Mouse (Mus musculus): ENCODE data around the gene Timm44. TPM values are rescaled to one million over a fixed set of nuclear protein-coding genes. Genes with fewer than 3 reads are reported as not detected.
A peak's percentile ranks its signal among the peaks of the same experiment; 100 is the strongest.

The Timm44 gene
- polyA plus RNA-seq, 1 experiment from 2014 or later: 67.0 TPM

GRCm38 (mm10) chr8:4318796-4319572 is 43.3 kb upstream of the Timm44 start:
- Histone ChIP-seq H3K4me1 (replicated peaks; ENCODE audit: control insufficient read depth, insufficient read depth, low read length) (peaks cover 11% of the 10 kb centered on the region), H3K4me3 (ENCODE audit: low read depth, low read length) (no peak overlapping the region), H3K9ac (ENCODE audit: low read length) (no peak overlapping the region), H3K36me3 (ENCODE audit: control insufficient read depth, insufficient read depth, low read length) (no peaks in the 10 kb centered on the region; the same call in 1 of the 2 replicates), H3K9me3 (ENCODE audit: control insufficient read depth, low read length) (no peaks in the 10 kb centered on the region), H3K4me2 (ENCODE audit: low read depth, low read length, severe bottlenecking) (no peak overlapping the region), H3K27ac (ENCODE audit: low read depth, low read length) (no peak overlapping the region), H3K27me3 (ENCODE audit: control insufficient read depth, insufficient read depth, low read length) (no peaks in the 10 kb centered on the region)
- peak; percentile 3 for DNase-seq (ENCODE audit: low spot score)
- 90% methylated on average over 2 of the region's 2 CpGs for WGBS
- ATAC-seq (replicated peaks; ENCODE audit: low FRiP score): no peak

- no peak for ATAC-seq (replicated peaks; ENCODE audit: low FRiP score)
- no peak overlapping the region for H3K4me3 ChIP-seq (ENCODE audit: low read depth, low read length)
- no peak overlapping the region for H3K27ac ChIP-seq (ENCODE audit: low read depth, low read length)
- H3K4me1 ChIP-seq (replicated peaks; ENCODE audit: control insufficient read depth, insufficient read depth, low read length): peaks cover 8% of the 10 kb centered on the region
- peak; percentile 8 for DNase-seq (ENCODE audit: low spot score)
- H3K9ac ChIP-seq (ENCODE audit: low read length): no peak overlapping the region
- 93% methylated on average over 5 of the region's 5 CpGs for WGBS
- no peaks in the 10 kb centered on the region for H3K27me3 ChIP-seq (ENCODE audit: control insufficient read depth, insufficient read depth, low read length)
- H3K4me2 ChIP-seq (ENCODE audit: low read depth, low read length, severe bottlenecking): no peak overlapping the region
- H3K36me3 ChIP-seq (ENCODE audit: control insufficient read depth, insufficient read depth, low read length): no peaks in the 10 kb centered on the region; the same call in 1 of the 2 replicates
- H3K9me3 ChIP-seq (ENCODE audit: control insufficient read depth, low read length): no peaks in the 10 kb centered on the region
Observed at GRCm38 (mm10) chr8:4318124-4318523, 42.4 kb upstream of the Timm44 start.

DNA sequence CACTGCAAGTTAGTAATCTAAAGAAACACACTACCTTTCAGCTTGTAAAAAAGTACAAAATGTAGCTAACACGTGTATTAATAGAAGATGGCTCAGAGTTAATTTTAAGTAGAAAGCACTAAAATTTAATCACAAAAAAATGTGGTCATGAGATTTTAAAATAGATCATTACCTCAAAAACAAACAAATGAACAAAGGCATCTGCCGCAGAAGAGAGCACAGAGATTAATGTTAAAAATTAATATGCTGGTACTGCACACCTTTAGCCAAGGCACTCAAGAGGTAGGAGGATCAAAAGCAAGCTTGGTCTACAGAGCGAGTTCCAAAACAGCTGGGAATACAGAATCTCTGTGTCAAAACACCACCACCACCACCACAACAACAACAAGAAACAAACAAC is 39.1 kb upstream of the Timm44 start:
- H3K36me3 ChIP-seq (ENCODE audit: control insufficient read depth, insufficient read depth, low read length): peaks cover 11% of the 10 kb centered on the region; the same call in 1 of the 2 replicates

DNA sequence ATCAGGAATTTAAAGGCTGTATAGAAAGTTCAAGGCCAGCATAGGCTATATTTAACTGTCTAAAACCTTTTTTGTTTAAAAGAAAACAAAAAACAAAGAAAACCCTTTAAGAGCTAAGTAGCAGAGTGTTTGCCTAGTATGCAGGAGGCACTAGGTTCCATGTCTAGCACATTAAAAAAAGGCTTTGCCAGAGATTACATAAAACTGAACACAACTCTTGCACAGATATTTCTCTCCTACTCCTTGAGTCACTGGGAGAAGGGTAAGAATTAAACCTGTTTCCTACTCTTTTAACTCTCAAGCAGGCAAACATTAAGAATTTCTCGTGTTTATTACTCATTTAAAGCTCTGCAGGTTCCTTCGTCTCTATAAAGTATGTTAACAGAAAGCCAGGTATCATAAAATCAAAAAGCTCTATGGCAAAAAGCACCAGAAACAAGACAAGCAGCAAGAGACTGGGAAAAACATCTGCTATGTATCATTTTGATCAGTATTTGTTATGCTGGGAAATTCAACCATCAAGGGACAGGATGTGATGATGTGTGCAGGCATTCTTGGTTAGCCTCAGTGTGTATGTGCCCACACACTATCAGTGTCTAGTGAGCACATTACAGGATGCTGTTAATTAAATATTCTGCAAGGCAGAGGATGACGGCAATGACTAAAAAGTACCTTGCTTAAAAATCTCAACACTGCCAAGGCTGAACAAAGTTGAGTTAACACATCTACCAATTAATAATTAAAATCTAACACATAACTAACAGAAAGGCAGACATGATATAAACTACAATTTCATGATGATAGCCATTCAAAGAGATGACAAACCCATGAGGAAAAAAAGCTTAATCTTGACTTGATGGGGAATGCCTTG is 37.8 kb upstream of the Timm44 start:
- H3K27ac ChIP-seq (ENCODE audit: low read depth, low read length): no peak overlapping the region
- H3K9ac ChIP-seq (ENCODE audit: low read length): no peak overlapping the region
- ATAC-seq (replicated peaks; ENCODE audit: low FRiP score) (no peak), DNase-seq (ENCODE audit: low spot score) (peak; percentile 14)
- H3K4me3 ChIP-seq (ENCODE audit: low read depth, low read length): no peak overlapping the region
- WGBS: 91% methylated on average over 3 of the region's 3 CpGs
- no peaks in the 10 kb centered on the region for H3K27me3 ChIP-seq (ENCODE audit: control insufficient read depth, insufficient read depth, low read length)
- H3K4me2 ChIP-seq (ENCODE audit: low read depth, low read length, severe bottlenecking): no peak overlapping the region
- H3K36me3 ChIP-seq (ENCODE audit: control insufficient read depth, insufficient read depth, low read length): peaks cover 11% of the 10 kb centered on the region; the same call in 1 of the 2 replicates
- H3K9me3 ChIP-seq (ENCODE audit: control insufficient read depth, low read length): no peaks in the 10 kb centered on the region
- no peaks in the 10 kb centered on the region for H3K4me1 ChIP-seq (replicated peaks; ENCODE audit: control insufficient read depth, insufficient read depth, low read length)

More for the DNA sequence above, 39.1 kb upstream of the Timm44 start:
- ATAC-seq (replicated peaks; ENCODE audit: low FRiP score) (no peak), DNase-seq (ENCODE audit: low spot score) (no peak)
- no peaks in the 10 kb centered on the region for H3K9me3 ChIP-seq (ENCODE audit: control insufficient read depth, low read length)
- H3K9ac ChIP-seq (ENCODE audit: low read length): no peak overlapping the region
- H3K4me1 ChIP-seq (replicated peaks; ENCODE audit: control insufficient read depth, insufficient read depth, low read length): no peaks in the 10 kb centered on the region
- no peak overlapping the region for H3K4me3 ChIP-seq (ENCODE audit: low read depth, low read length)
- no peak overlapping the region for H3K27ac ChIP-seq (ENCODE audit: low read depth, low read length)
- H3K27me3 ChIP-seq (ENCODE audit: control insufficient read depth, insufficient read depth, low read length): no peaks in the 10 kb centered on the region
- 93% methylated on average over 3 of the region's 3 CpGs for WGBS
- H3K4me2 ChIP-seq (ENCODE audit: low read depth, low read length, severe bottlenecking): no peak overlapping the region

DNA sequence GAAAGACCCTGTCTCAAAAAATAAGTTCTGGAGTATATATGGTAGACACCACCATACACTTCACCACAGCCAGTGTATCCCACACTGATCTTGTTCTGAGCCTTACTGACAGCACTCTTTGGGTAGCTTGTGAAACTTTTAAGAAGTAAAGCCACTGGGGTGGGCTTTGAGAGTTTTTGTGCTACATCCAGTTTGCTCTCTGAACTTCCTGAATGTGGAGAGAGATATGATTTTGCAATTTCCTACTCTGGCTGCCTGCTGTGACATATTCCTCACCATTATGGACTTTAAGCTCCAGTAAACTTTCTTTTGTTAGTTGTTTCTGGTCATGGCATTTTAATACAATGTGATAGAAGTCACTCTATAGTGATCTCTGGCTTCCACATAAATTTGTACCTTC is 36.4 kb upstream of the Timm44 start:
- Histone ChIP-seq H3K4me3 (ENCODE audit: low read depth, low read length) (no peak overlapping the region), H3K27ac (ENCODE audit: low read depth, low read length) (no peak overlapping the region), H3K36me3 (ENCODE audit: control insufficient read depth, insufficient read depth, low read length) (peaks cover 11% of the 10 kb centered on the region; the same call in 1 of the 2 replicates), H3K9me3 (ENCODE audit: control insufficient read depth, low read length) (no peaks in the 10 kb centered on the region), H3K4me1 (replicated peaks; ENCODE audit: control insufficient read depth, insufficient read depth, low read length) (no peaks in the 10 kb centered on the region), H3K27me3 (ENCODE audit: control insufficient read depth, insufficient read depth, low read length) (no peaks in the 10 kb centered on the region), H3K9ac (ENCODE audit: low read length) (no peak overlapping the region), H3K4me2 (ENCODE audit: low read depth, low read length, severe bottlenecking) (no peak overlapping the region)
- peak; percentile 10 for DNase-seq (ENCODE audit: low spot score)
- ATAC-seq (replicated peaks; ENCODE audit: low FRiP score): no peak

- no peak overlapping the region for H3K9ac ChIP-seq (ENCODE audit: low read length)
- H3K4me3 ChIP-seq (ENCODE audit: low read depth, low read length): no peak overlapping the region
- H3K4me2 ChIP-seq (ENCODE audit: low read depth, low read length, severe bottlenecking): no peak overlapping the region
- H3K27me3 ChIP-seq (ENCODE audit: control insufficient read depth, insufficient read depth, low read length): no peaks in the 10 kb centered on the region
- H3K36me3 ChIP-seq (ENCODE audit: control insufficient read depth, insufficient read depth, low read length): peaks cover 21% of the 10 kb centered on the region; the same call in 1 of the 2 replicates
- no peaks in the 10 kb centered on the region for H3K9me3 ChIP-seq (ENCODE audit: control insufficient read depth, low read length)
- ATAC-seq (replicated peaks; ENCODE audit: low FRiP score): no peak
- no peak overlapping the region for H3K27ac ChIP-seq (ENCODE audit: low read depth, low read length)
- no peaks in the 10 kb centered on the region for H3K4me1 ChIP-seq (replicated peaks; ENCODE audit: control insufficient read depth, insufficient read depth, low read length)
- peak; percentile 2 for DNase-seq (ENCODE audit: low spot score)
- 93% methylated on average over 2 of the region's 2 CpGs for WGBS
Observed at GRCm38 (mm10) chr8:4305838-4306237, 30.1 kb upstream of the Timm44 start.

- 82% methylated on average over 3 of the region's 3 CpGs for WGBS
- H3K27ac ChIP-seq (ENCODE audit: low read depth, low read length): no peak overlapping the region
- DNase-seq (ENCODE audit: low spot score) (peak; percentile 2), ATAC-seq (replicated peaks; ENCODE audit: low FRiP score) (no peak)
- H3K4me3 ChIP-seq (ENCODE audit: low read depth, low read length): no peak overlapping the region
- H3K9me3 ChIP-seq (ENCODE audit: control insufficient read depth, low read length): no peaks in the 10 kb centered on the region
- no peak overlapping the region for H3K4me2 ChIP-seq (ENCODE audit: low read depth, low read length, severe bottlenecking)
- H3K36me3 ChIP-seq (ENCODE audit: control insufficient read depth, insufficient read depth, low read length): peaks cover 21% of the 10 kb centered on the region; the same call in 1 of the 2 replicates
- no peaks in the 10 kb centered on the region for H3K27me3 ChIP-seq (ENCODE audit: control insufficient read depth, insufficient read depth, low read length)
- H3K4me1 ChIP-seq (replicated peaks; ENCODE audit: control insufficient read depth, insufficient read depth, low read length): no peaks in the 10 kb centered on the region
- no peak overlapping the region for H3K9ac ChIP-seq (ENCODE audit: low read length)
Observed at GRCm38 (mm10) chr8:4304124-4304547, 28.4 kb upstream of the Timm44 start.

DNA sequence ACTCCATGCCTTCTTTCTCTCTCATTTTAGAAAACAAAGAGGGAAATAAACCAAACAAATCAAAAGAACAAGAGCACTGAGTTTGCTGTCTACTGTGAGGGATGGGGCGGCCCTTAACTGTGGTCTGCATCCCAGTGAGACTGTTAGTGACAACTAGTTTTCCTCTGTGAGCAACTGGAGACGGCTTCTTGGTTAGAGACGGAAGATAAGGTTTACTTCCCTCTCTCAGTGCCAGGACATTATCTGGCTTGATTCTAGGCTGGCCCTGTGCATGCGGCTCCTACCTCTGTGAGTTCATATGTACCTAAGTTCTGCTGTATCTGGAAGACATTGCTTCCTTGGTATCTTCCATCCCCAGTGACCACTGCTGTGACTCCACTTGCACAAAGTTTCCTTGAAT is 22.1 kb upstream of the Timm44 start:
- DNase-seq (ENCODE audit: low spot score) (peak; percentile 22), ATAC-seq (replicated peaks; ENCODE audit: low FRiP score) (no peak)
- no peak overlapping the region for H3K4me2 ChIP-seq (ENCODE audit: low read depth, low read length, severe bottlenecking)
- no peaks in the 10 kb centered on the region for H3K9me3 ChIP-seq (ENCODE audit: control insufficient read depth, low read length)
- H3K27me3 ChIP-seq (ENCODE audit: control insufficient read depth, insufficient read depth, low read length): no peaks in the 10 kb centered on the region
- no peaks in the 10 kb centered on the region for H3K4me1 ChIP-seq (replicated peaks; ENCODE audit: control insufficient read depth, insufficient read depth, low read length)
- H3K9ac ChIP-seq (ENCODE audit: low read length): no peak overlapping the region
- H3K4me3 ChIP-seq (ENCODE audit: low read depth, low read length): no peak overlapping the region
- no peak overlapping the region for H3K27ac ChIP-seq (ENCODE audit: low read depth, low read length)
- H3K36me3 ChIP-seq (ENCODE audit: control insufficient read depth, insufficient read depth, low read length): peaks cover 16% of the 10 kb centered on the region; the same call in 1 of the 2 replicates
- WGBS: 93% methylated on average over 4 of the region's 4 CpGs
